In genomic region chr2:127462314-127462713, GRCm38 (mm10) we compare ENCODE assay signal across 8 mouse cellular contexts. TPM values are rescaled to one million over a fixed set of nuclear protein-coding genes. Genes with fewer than 3 reads are reported as not detected.
DNase-seq lines count a peak whose midpoint lies in the region; ATAC-seq and TF ChIP-seq lines count a peak whose summit lies in the region.

No protein-coding gene starts in this region.

- H3K27ac ChIP-seq in forebrain, embryonic 10.5 days = no peak overlapping the region
- H3K27ac ChIP-seq in lung, postnatal 0 days (ENCODE audit: low read length) = no peak overlapping the region

- H3K9me3 ChIP-seq in forebrain, embryonic 10.5 days = no peaks in the 10 kb centered on the region
- H3K9me3 ChIP-seq in lung, postnatal 0 days (ENCODE audit: low read length) = no peaks in the 10 kb centered on the region

- no peak overlapping the region for H3K9ac ChIP-seq in lung, postnatal 0 days (replicated peaks; ENCODE audit: low read depth)

- no peak overlapping the region for H3K4me3 ChIP-seq in forebrain, embryonic 10.5 days
- H3K4me3 ChIP-seq in lung, postnatal 0 days (ENCODE audit: low read depth, low read length) = no peak overlapping the region

- H3K4me2 ChIP-seq in lung, postnatal 0 days (replicated peaks; ENCODE audit: low read depth, low read length) = no peak overlapping the region

- no peak for TF ChIP-seq EP300 in lung, postnatal 0 days (IDR thresholded peaks at IDR 0.05)

- no peaks in the 10 kb centered on the region for H3K36me3 ChIP-seq in forebrain, embryonic 10.5 days (replicated peaks)
- H3K36me3 ChIP-seq in lung, postnatal 0 days (ENCODE audit: insufficient read depth, low read length) = no peaks in the 10 kb centered on the region

- WGBS in forebrain, embryonic 10.5 days = 19% methylated on average over 8 of the region's 8 CpGs
- 10% methylated on average over 8 of the region's 8 CpGs for WGBS in large intestine, adult 2 months
- 6% methylated on average over 8 of the region's 8 CpGs for WGBS in lung, postnatal 0 days

- TF ChIP-seq POLR2A in brain, embryonic 14.5 days (IDR thresholded peaks at IDR 0.05; ENCODE audit: borderline replicate concordance, extremely low read depth, insufficient read depth, insufficient read length, poor library complexity, severe bottlenecking) = no peak

- peak; percentile 88 for TF ChIP-seq CTCF in brain, embryonic 14.5 days (IDR thresholded peaks at IDR 0.05; ENCODE audit: borderline replicate concordance, extremely low read depth, insufficient read depth, insufficient read length)
- peak; percentile 96 for TF ChIP-seq CTCF in lung, postnatal 0 days (IDR thresholded peaks at IDR 0.05)

- no peaks in the 10 kb centered on the region for H3K4me1 ChIP-seq in forebrain, embryonic 10.5 days
- no peaks in the 10 kb centered on the region for H3K4me1 ChIP-seq in lung, postnatal 0 days (ENCODE audit: insufficient read depth, low read depth, low read length)

- peak; percentile 77 for DNase-seq in MN1 (ENCODE audit: low spot score)
- peak; percentile 75 for DNase-seq in brain, embryonic 14.5 days (ENCODE audit: low read depth)
- peak; percentile 64 for DNase-seq in forebrain, embryonic 10.5 days (ENCODE audit: extremely low spot score, low spot score)
- DNase-seq in large intestine, adult 2 months (ENCODE audit: low read depth, low spot score) = peak; percentile 29
- peak; percentile 76 for DNase-seq in lung, postnatal 0 days (ENCODE audit: low spot score)
- peak; percentile 58 for DNase-seq in ovary, postnatal 36 days (ENCODE audit: low spot score)

- ATAC-seq in hematopoietic stem cell, adult 5-6 weeks (replicated peaks in 1 of 2; ENCODE audit: insufficient read depth in 1 of 2, low FRiP score in 2 of 2, low TSS enrichment in 1 of 2, low read depth in 1 of 2, poor library complexity in 2 of 2, severe bottlenecking in 2 of 2) = peak; percentile 89 to 95
- peak; percentile 76 for ATAC-seq in lung, postnatal 0 days
- ATAC-seq in activated CD4-positive, CD25-positive, alpha-beta regulatory T cell, adult 4 months = no peak

- H3K27me3 ChIP-seq in forebrain, embryonic 10.5 days (ENCODE audit: poor library complexity, severe bottlenecking) = peaks cover 8% of the 10 kb centered on the region; the same call in 1 of the 2 replicates
- no peaks in the 10 kb centered on the region for H3K27me3 ChIP-seq in lung, postnatal 0 days (replicated peaks; ENCODE audit: insufficient read depth, low read length)

RNA-seq across cellular contexts. Expression of gene Fahd2a, which starts 17.9 kb away (rescaled TPM):
- 25.8 and 30.8 TPM in 2 replicates for polyA plus RNA-seq in brain, embryonic 14.5 days (2012; rRNA removed)
- 20.5 and 23.8 TPM in 2 replicates for polyA plus RNA-seq in forebrain, embryonic 10.5 days (2016; fragmentation: Nextera tagmentation; extraction: Ambion mirVana)
- 16.2 and 23.0 TPM in 2 replicates for total RNA-seq in hematopoietic stem cell, adult 5-6 weeks (2017)
- 10.9 and 11.6 TPM in 2 replicates for polyA plus RNA-seq in large intestine, adult 2 months (2012; rRNA removed)
- 17.0 and 20.0 TPM in 2 replicates for polyA plus RNA-seq in lung, postnatal 0 days (2015; fragmentation: Nextera tagmentation; extraction: Ambion mirVana)
- polyA plus RNA-seq in activated CD4-positive, CD25-positive, alpha-beta regulatory T cell, adult 4 months (2017; shearing (Covaris generic)) = 10 to 100 TPM; 48.1 to 48.7 TPM

RNA-seq across cellular contexts. Expression of gene Gpat2, which starts 37.3 kb away (rescaled TPM):
- polyA plus RNA-seq in brain, embryonic 14.5 days (2012; rRNA removed) = 0.07 and 0.13 TPM in 2 replicates
- 0.14 and 0.21 TPM in 2 replicates for polyA plus RNA-seq in forebrain, embryonic 10.5 days (2016; fragmentation: Nextera tagmentation; extraction: Ambion mirVana)
- not detected in 2 replicates for total RNA-seq in hematopoietic stem cell, adult 5-6 weeks (2017)
- 0.12 and 0.16 TPM in 2 replicates for polyA plus RNA-seq in large intestine, adult 2 months (2012; rRNA removed)
- 0.21 and 0.23 TPM in 2 replicates for polyA plus RNA-seq in lung, postnatal 0 days (2015; fragmentation: Nextera tagmentation; extraction: Ambion mirVana)
- polyA plus RNA-seq in activated CD4-positive, CD25-positive, alpha-beta regulatory T cell, adult 4 months (2017; shearing (Covaris generic)) = under 1 TPM in 1 of 2 experiments, not detected in 1; 0.33 TPM

RNA-seq across cellular contexts. Expression of gene Kcnip3, which starts 59.6 kb away (rescaled TPM):
- polyA plus RNA-seq in brain, embryonic 14.5 days (2012; rRNA removed) = 15.2 and 15.5 TPM in 2 replicates
- polyA plus RNA-seq in forebrain, embryonic 10.5 days (2016; fragmentation: Nextera tagmentation; extraction: Ambion mirVana) = 2.1 TPM in 2 replicates
- 4.0 and 4.5 TPM in 2 replicates for total RNA-seq in hematopoietic stem cell, adult 5-6 weeks (2017)
- 1.2 TPM in 2 replicates for polyA plus RNA-seq in large intestine, adult 2 months (2012; rRNA removed)
- polyA plus RNA-seq in lung, postnatal 0 days (2015; fragmentation: Nextera tagmentation; extraction: Ambion mirVana) = 0.63 and 1.1 TPM in 2 replicates
- polyA plus RNA-seq in activated CD4-positive, CD25-positive, alpha-beta regulatory T cell, adult 4 months (2017; shearing (Covaris generic)) = under 1 TPM in 1 of 2 experiments, not detected in 1; 0.43 TPM
